Mouse (Mus musculus) intestine, embryonic 14.5 days (tissue): ENCODE measurements at regions not wholly inside any gene's neighbourhood (a gene's known extent, or its start where the extent isn't known, plus 50 kb on each side); places are given as distances from the start of the nearest gene placed in this dataset.

Source experiments
- ATAC-seq: fragments of 200-750 bp; cut with Nextera tagmentation; replicated peaks from 2 replicates; pipeline ENCODE4 v1.8.0; 2017; ENCODE audit warnings: low read depth, moderate number of reproducible peaks, moderate TSS enrichment, moderate library complexity; ENCODE audit not compliant: low FRiP score, low TSS enrichment
- DNase-seq: peaks from one replicate; pipeline ENCODE4 v3.0.0-alpha.2; 2018; ENCODE audit warnings: low spot score
- H3K27ac ChIP-seq: fragments of 300-500 bp; sonication (generic); 2 replicates; pipeline ENCODE4 v1.5.1; 2014; ENCODE audit warnings: low read depth, mild to moderate bottlenecking, control low read depth
- H3K27me3 ChIP-seq: fragments of 300-500 bp; sonication (generic); replicated peaks from 2 replicates; pipeline ENCODE4 v1.6.1; 2014; ENCODE audit warnings: low read length, control low read depth; ENCODE audit not compliant: control insufficient read depth, insufficient read depth
- H3K36me3 ChIP-seq: fragments of 300-500 bp; sonication (generic); 2 replicates; pipeline ENCODE4 v1.6.1; 2014; ENCODE audit warnings: low read length, control low read depth; ENCODE audit not compliant: control insufficient read depth, insufficient read depth
- H3K4me1 ChIP-seq: fragments of 300-500 bp; sonication (generic); replicated peaks from 2 replicates; pipeline ENCODE4 v1.6.1; 2014; ENCODE audit warnings: low read length, control low read depth, mixed read lengths; ENCODE audit not compliant: control insufficient read depth, insufficient read depth
- H3K4me2 ChIP-seq: fragments of 300-500 bp; sonication (generic); 2 replicates; pipeline ENCODE4 v1.6.1; 2014; ENCODE audit warnings: low read length
- H3K4me3 ChIP-seq: fragments of 300-500 bp; sonication (generic); 2 replicates; pipeline ENCODE4 v1.5.1; 2014; ENCODE audit warnings: low read depth, low read length, control low read depth, mixed read lengths
- H3K9ac ChIP-seq: fragments of 300-500 bp; sonication (generic); 2 replicates; pipeline ENCODE4 v1.6.1; 2014; ENCODE audit warnings: mild to moderate bottlenecking, low read length
- H3K9me3 ChIP-seq: fragments of 300-500 bp; sonication (generic); 2 replicates; pipeline ENCODE4 v1.6.1; 2016; ENCODE audit warnings: low read length, control low read depth; ENCODE audit not compliant: control insufficient read depth
- WGBS: fragments of 180-500 bp; shearing (Covaris S2); extraction: QIAGEN DNeasy Blood & Tissue Kit; methylation state at CpG from one replicate; pipeline ENCODE4 v1.1.7; 2014; 5-methylcytosine and 5-hydroxymethylcytosine counted together

- Histone ChIP-seq H3K9me3 (no peaks in the 10 kb centered on the region), H3K36me3 (no peaks in the 10 kb centered on the region), H3K27me3 (no peaks in the 10 kb centered on the region), H3K4me3 (no peak overlapping the region), H3K4me1 (no peaks in the 10 kb centered on the region), H3K27ac (no peak overlapping the region), H3K4me2 (no peak overlapping the region), H3K9ac (no peak overlapping the region)
- ATAC-seq (no peak), DNase-seq (no peak)
- 47% methylated on average over 10 of the region's 10 CpGs for WGBS
Observed at GRCm38 (mm10) chr16:19876861-19877554, 105.8 kb downstream of the Klhl6 start.

GRCm38 (mm10) chr16:19882961-19883360 is 99.9 kb downstream of the Klhl6 start:
- Histone ChIP-seq H3K9ac (no peak overlapping the region), H3K9me3 (no peaks in the 10 kb centered on the region), H3K27ac (no peak overlapping the region), H3K4me2 (no peak overlapping the region), H3K36me3 (no peaks in the 10 kb centered on the region), H3K4me1 (peaks cover 5% of the 10 kb centered on the region; the same call in 1 of the 2 replicates), H3K4me3 (no peak overlapping the region), H3K27me3 (no peaks in the 10 kb centered on the region)
- 85% methylated on average over 3 of the region's 3 CpGs for WGBS
- DNase-seq: no peak
- no peak for ATAC-seq

GRCm38 (mm10) chr16:19883776-19884513 is 98.9 kb downstream of the Klhl6 start:
- Histone ChIP-seq H3K4me3 (no peak overlapping the region), H3K4me1 (peaks cover 5% of the 10 kb centered on the region; the same call in 1 of the 2 replicates), H3K27ac (peak overlapping the region; percentile 66), H3K36me3 (no peaks in the 10 kb centered on the region), H3K9me3 (no peaks in the 10 kb centered on the region), H3K9ac (no peak overlapping the region), H3K27me3 (no peaks in the 10 kb centered on the region), H3K4me2 (no peak overlapping the region)
- WGBS: 41% methylated on average over 9 of the region's 9 CpGs
- ATAC-seq (peak; percentile 85), DNase-seq (peak; percentile 64)

GRCm38 (mm10) chr16:19884535-19884934 is 98.3 kb downstream of the Klhl6 start:
- no peak overlapping the region for H3K9ac ChIP-seq
- H3K9me3 ChIP-seq: no peaks in the 10 kb centered on the region
- H3K4me2 ChIP-seq: no peak overlapping the region
- peaks cover 5% of the 10 kb centered on the region; the same call in 1 of the 2 replicates for H3K4me1 ChIP-seq
- no peaks in the 10 kb centered on the region for H3K27me3 ChIP-seq
- H3K4me3 ChIP-seq: no peak overlapping the region
- peak overlapping the region; percentile 66 for H3K27ac ChIP-seq
- DNase-seq (no peak), ATAC-seq (peak; percentile 40; the same call in 1 of the 2 replicates)
- WGBS: 7% methylated on average over 6 of the region's 6 CpGs
- H3K36me3 ChIP-seq: no peaks in the 10 kb centered on the region

- Histone ChIP-seq H3K36me3 (no peaks in the 10 kb centered on the region), H3K27me3 (no peaks in the 10 kb centered on the region), H3K9ac (no peak overlapping the region), H3K4me1 (peaks cover 5% of the 10 kb centered on the region; the same call in 1 of the 2 replicates), H3K4me2 (no peak overlapping the region), H3K27ac (no peak overlapping the region), H3K9me3 (no peaks in the 10 kb centered on the region), H3K4me3 (no peak overlapping the region)
- DNase-seq (no peak), ATAC-seq (no peak)
Observed at GRCm38 (mm10) chr16:19886596-19886995, 96.2 kb downstream of the Klhl6 start.

GRCm38 (mm10) chr16:19889576-19889975 is 93.3 kb downstream of the Klhl6 start:
- Histone ChIP-seq H3K9ac (no peak overlapping the region), H3K27me3 (no peaks in the 10 kb centered on the region), H3K4me2 (no peak overlapping the region), H3K4me3 (no peak overlapping the region), H3K4me1 (no peaks in the 10 kb centered on the region), H3K36me3 (no peaks in the 10 kb centered on the region), H3K27ac (no peak overlapping the region), H3K9me3 (no peaks in the 10 kb centered on the region)
- ATAC-seq (no peak), DNase-seq (no peak)
- WGBS: 29% methylated on average over 3 of the region's 3 CpGs

- no peaks in the 10 kb centered on the region for H3K9me3 ChIP-seq
- no peaks in the 10 kb centered on the region for H3K4me1 ChIP-seq
- H3K36me3 ChIP-seq: no peaks in the 10 kb centered on the region
- H3K4me2 ChIP-seq: no peak overlapping the region
- no peaks in the 10 kb centered on the region for H3K27me3 ChIP-seq
- ATAC-seq: no peak
- no peak overlapping the region for H3K27ac ChIP-seq
- H3K9ac ChIP-seq: no peak overlapping the region
- no peak overlapping the region for H3K4me3 ChIP-seq
- WGBS: 80% methylated on average over 3 of the region's 3 CpGs
- DNase-seq: no peak
Observed at GRCm38 (mm10) chr16:19891441-19891840, 91.4 kb downstream of the Klhl6 start.

- WGBS: 78% methylated on average over 9 of the region's 9 CpGs
Observed at GRCm38 (mm10) chr16:19894435-19894994, 88.3 kb downstream of the Klhl6 start.

More at GRCm38 (mm10) chr16:19894435-19894994, 88.3 kb downstream of the Klhl6 start:
- ATAC-seq (no peak), DNase-seq (no peak)
- no peak overlapping the region for H3K27ac ChIP-seq
- no peaks in the 10 kb centered on the region for H3K4me1 ChIP-seq
- no peaks in the 10 kb centered on the region for H3K27me3 ChIP-seq
- H3K9ac ChIP-seq: no peak overlapping the region
- H3K4me2 ChIP-seq: no peak overlapping the region
- H3K4me3 ChIP-seq: no peak overlapping the region
- H3K9me3 ChIP-seq: no peaks in the 10 kb centered on the region
- no peaks in the 10 kb centered on the region for H3K36me3 ChIP-seq
